Mouse (Mus musculus): ENCODE data around the gene Trip11. TPM values are rescaled to one million over a fixed set of nuclear protein-coding genes. Genes with fewer than 3 reads are reported as not detected.

Trip11 gene
- total and polyA plus RNA-seq, 2 experiments from 2014 or later = 17.1 to 20.4 TPM

- no peak overlapping the region for H3K9ac ChIP-seq
- H3K9me3 ChIP-seq (ENCODE audit: low read length) = no peaks in the 10 kb centered on the region
- no peak overlapping the region for H3K27ac ChIP-seq (ENCODE audit: low read depth, low read length)
- H3K4me1 ChIP-seq (ENCODE audit: insufficient read depth) = no peaks in the 10 kb centered on the region
- no peak for DNase-seq
- no peak for TF ChIP-seq CTCF (IDR thresholded peaks at IDR 0.05; ENCODE audit: low read depth)
- no peaks in the 10 kb centered on the region for H3K27me3 ChIP-seq (ENCODE audit: insufficient read depth, low read length)
- no peak overlapping the region for H3K4me3 ChIP-seq (ENCODE audit: low read depth, low read length)
- peaks cover 25% of the 10 kb centered on the region for H3K36me3 ChIP-seq (ENCODE audit: insufficient read depth)
- WGBS = 88% methylated on average over 10 of the region's 10 CpGs
- ATAC-seq = no peak
- no peak overlapping the region for H3K4me2 ChIP-seq (ENCODE audit: low read depth)
These were observed 76.4 kb downstream of the Trip11 start for GRCm38 (mm10) chr12:101836546-101837274.

DNA sequence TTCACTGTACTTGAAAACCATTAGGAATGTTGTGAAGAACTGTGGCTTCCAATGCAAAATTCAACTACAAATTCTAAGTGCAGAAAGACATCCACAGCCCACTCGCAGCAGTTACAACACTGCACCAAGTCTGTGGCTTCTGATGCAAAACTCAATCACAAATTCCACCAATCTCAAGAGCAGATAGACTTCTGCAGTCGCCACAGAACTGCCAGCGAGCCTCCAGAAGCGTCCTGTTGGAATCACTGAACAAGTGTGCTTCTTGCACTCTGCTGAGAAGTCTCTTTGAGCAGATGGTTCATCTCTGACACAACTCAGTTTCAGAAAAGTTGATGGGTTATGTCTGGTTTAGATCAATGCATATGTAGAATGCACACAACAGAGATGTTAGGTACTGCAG is 78.4 kb downstream of the Trip11 start:
- Histone ChIP-seq H3K9ac (no peak overlapping the region), H3K4me3 (ENCODE audit: low read depth, low read length) (no peak overlapping the region), H3K27me3 (ENCODE audit: insufficient read depth, low read length) (no peaks in the 10 kb centered on the region), H3K9me3 (ENCODE audit: low read length) (no peaks in the 10 kb centered on the region), H3K36me3 (ENCODE audit: insufficient read depth) (peaks cover 25% of the 10 kb centered on the region), H3K27ac (ENCODE audit: low read depth, low read length) (no peak overlapping the region), H3K4me1 (ENCODE audit: insufficient read depth) (no peaks in the 10 kb centered on the region), H3K4me2 (ENCODE audit: low read depth) (no peak overlapping the region)
- WGBS = 90% methylated on average over 4 of the region's 4 CpGs
- DNase-seq (no peak), ATAC-seq (no peak)
- no peak for TF ChIP-seq CTCF (IDR thresholded peaks at IDR 0.05; ENCODE audit: low read depth)

GRCm38 (mm10) chr12:101833776-101834175 is 79.3 kb downstream of the Trip11 start:
- no peaks in the 10 kb centered on the region for H3K9me3 ChIP-seq (ENCODE audit: low read length)
- no peaks in the 10 kb centered on the region for H3K4me1 ChIP-seq (ENCODE audit: insufficient read depth)
- H3K4me2 ChIP-seq (ENCODE audit: low read depth) = no peak overlapping the region
- no peaks in the 10 kb centered on the region for H3K27me3 ChIP-seq (ENCODE audit: insufficient read depth, low read length)
- H3K4me3 ChIP-seq (ENCODE audit: low read depth, low read length) = no peak overlapping the region
- DNase-seq (no peak), ATAC-seq (no peak)
- peaks cover 25% of the 10 kb centered on the region for H3K36me3 ChIP-seq (ENCODE audit: insufficient read depth)
- no peak overlapping the region for H3K27ac ChIP-seq (ENCODE audit: low read depth, low read length)
- no peak overlapping the region for H3K9ac ChIP-seq
- 94% methylated on average over 8 of the region's 8 CpGs for WGBS
- TF ChIP-seq CTCF (IDR thresholded peaks at IDR 0.05; ENCODE audit: low read depth) = no peak

GRCm38 (mm10) chr12:101833115-101833506 is 80.0 kb downstream of the Trip11 start:
- no peak overlapping the region for H3K4me2 ChIP-seq (ENCODE audit: low read depth)
- H3K9ac ChIP-seq = no peak overlapping the region
- 96% methylated on average over 6 of the region's 6 CpGs for WGBS
- no peak for TF ChIP-seq CTCF (IDR thresholded peaks at IDR 0.05; ENCODE audit: low read depth)
- H3K27ac ChIP-seq (ENCODE audit: low read depth, low read length) = no peak overlapping the region
- DNase-seq (no peak), ATAC-seq (no peak)
- no peak overlapping the region for H3K4me3 ChIP-seq (ENCODE audit: low read depth, low read length)
- H3K27me3 ChIP-seq (ENCODE audit: insufficient read depth, low read length) = no peaks in the 10 kb centered on the region
- H3K36me3 ChIP-seq (ENCODE audit: insufficient read depth) = peaks cover 19% of the 10 kb centered on the region; the same call in 1 of the 2 replicates
- no peaks in the 10 kb centered on the region for H3K9me3 ChIP-seq (ENCODE audit: low read length)
- H3K4me1 ChIP-seq (ENCODE audit: insufficient read depth) = no peaks in the 10 kb centered on the region

DNA sequence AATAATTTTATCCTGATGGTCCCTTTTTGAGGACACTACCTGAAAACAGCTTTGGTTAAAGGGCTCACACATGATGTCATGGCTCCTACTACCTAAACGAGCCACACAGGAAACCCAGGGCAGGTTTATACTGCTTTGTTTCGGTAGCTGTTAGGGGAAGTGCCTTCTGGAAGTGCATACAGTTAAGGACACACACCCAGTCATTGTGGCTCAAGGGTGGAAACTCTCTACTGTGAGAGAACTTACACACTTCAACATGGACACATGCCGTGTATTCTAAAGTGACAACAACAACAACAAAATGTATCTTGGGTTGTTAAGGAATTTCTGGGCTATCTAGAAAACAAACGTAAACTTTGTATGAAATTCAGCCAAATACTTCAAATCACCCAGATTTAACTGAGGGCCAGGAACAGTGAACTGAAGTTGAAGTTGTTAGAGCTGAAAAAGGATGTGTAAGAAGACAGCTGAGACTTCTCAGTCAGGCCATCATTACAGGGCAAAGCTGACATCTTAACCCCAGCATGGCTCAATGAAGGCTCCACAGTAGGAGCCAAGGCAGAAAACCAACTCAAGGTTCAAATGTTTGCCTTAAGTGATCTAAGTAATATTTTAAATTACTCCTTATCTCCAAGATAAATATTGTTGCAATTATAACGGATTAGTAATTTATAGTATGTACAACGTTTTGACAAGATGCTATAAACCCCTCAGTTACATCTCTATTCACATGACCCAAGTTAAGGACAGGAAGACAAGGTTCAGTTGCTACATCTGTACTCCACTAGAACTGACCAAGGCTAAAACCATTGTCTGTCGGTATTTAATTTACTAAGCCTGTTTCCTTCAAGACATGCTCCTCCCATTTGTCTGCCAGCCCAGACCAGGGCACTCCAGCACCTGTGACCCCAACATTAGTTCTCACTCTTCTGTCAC is 80.6 kb downstream of the Trip11 start:
- Histone ChIP-seq H3K36me3 (ENCODE audit: insufficient read depth) (peaks cover 15% of the 10 kb centered on the region; the same call in 1 of the 2 replicates), H3K27ac (ENCODE audit: low read depth, low read length) (no peak overlapping the region), H3K9me3 (ENCODE audit: low read length) (no peaks in the 10 kb centered on the region), H3K4me2 (ENCODE audit: low read depth) (no peak overlapping the region), H3K4me3 (ENCODE audit: low read depth, low read length) (no peak overlapping the region), H3K9ac (no peak overlapping the region), H3K4me1 (ENCODE audit: insufficient read depth) (no peaks in the 10 kb centered on the region), H3K27me3 (ENCODE audit: insufficient read depth, low read length) (no peaks in the 10 kb centered on the region)
- WGBS = 84% methylated on average over 7 of the region's 7 CpGs
- ATAC-seq (no peak), DNase-seq (no peak)
- no peak for TF ChIP-seq CTCF (IDR thresholded peaks at IDR 0.05; ENCODE audit: low read depth)

DNA sequence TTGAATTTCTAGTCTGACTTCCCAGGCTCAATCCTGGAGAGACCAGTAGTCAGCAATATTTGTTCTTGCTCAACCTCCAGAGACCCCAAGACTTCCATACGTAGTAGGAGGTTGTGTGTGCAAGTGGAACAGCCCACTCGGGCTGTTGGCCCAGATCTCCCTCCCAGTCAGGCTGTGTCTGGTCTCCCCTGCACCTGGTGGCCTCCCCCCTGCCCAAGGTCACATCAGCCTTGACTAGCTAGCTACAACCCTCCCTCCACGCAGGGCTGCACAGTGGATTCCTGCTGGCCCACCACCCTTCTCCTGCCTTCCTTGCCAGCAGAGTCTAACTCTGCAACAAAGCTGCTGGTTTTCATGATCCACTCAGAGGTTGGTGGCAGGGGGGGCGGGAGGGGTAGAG is 81.8 kb downstream of the Trip11 start:
- no peak overlapping the region for H3K4me2 ChIP-seq (ENCODE audit: low read depth)
- H3K9ac ChIP-seq = no peak overlapping the region
- ATAC-seq (no peak), DNase-seq (no peak)
- H3K4me1 ChIP-seq (ENCODE audit: insufficient read depth) = no peaks in the 10 kb centered on the region
- no peak overlapping the region for H3K27ac ChIP-seq (ENCODE audit: low read depth, low read length)
- no peaks in the 10 kb centered on the region for H3K9me3 ChIP-seq (ENCODE audit: low read length)
- TF ChIP-seq CTCF (IDR thresholded peaks at IDR 0.05; ENCODE audit: low read depth) = no peak
- 73% methylated on average over 4 of the region's 4 CpGs for WGBS
- peaks cover 8% of the 10 kb centered on the region; the same call in 1 of the 2 replicates for H3K36me3 ChIP-seq (ENCODE audit: insufficient read depth)
- no peak overlapping the region for H3K4me3 ChIP-seq (ENCODE audit: low read depth, low read length)
- no peaks in the 10 kb centered on the region for H3K27me3 ChIP-seq (ENCODE audit: insufficient read depth, low read length)

DNA sequence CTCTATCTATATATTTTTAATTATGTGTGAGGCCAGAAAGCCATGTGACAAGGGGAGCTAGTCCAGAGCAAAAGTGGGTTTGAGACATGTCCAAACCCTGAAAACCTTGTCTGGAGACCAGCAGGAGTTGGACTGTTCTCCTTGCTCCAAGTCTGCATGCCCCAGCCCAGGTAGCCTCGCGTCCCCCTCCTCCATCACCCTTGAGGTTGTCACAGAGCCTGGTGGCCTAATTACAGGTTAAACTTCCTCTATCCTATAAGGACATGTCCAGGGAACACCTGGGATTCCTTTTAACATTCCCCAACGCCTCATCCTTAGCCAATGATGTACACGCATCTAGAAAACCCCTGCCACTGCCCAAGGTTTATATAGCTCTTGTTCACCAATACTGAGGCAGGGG is 89.9 kb downstream of the Trip11 start:
- ATAC-seq (no peak), DNase-seq (no peak)
- WGBS = 90% methylated on average over 4 of the region's 4 CpGs
- Histone ChIP-seq H3K4me1 (ENCODE audit: insufficient read depth) (peaks cover 6% of the 10 kb centered on the region; the same call in 1 of the 2 replicates), H3K9me3 (ENCODE audit: low read length) (no peaks in the 10 kb centered on the region), H3K27me3 (ENCODE audit: insufficient read depth, low read length) (no peaks in the 10 kb centered on the region), H3K4me2 (ENCODE audit: low read depth) (no peak overlapping the region), H3K27ac (ENCODE audit: low read depth, low read length) (no peak overlapping the region), H3K9ac (no peak overlapping the region), H3K36me3 (ENCODE audit: insufficient read depth) (no peaks in the 10 kb centered on the region), H3K4me3 (ENCODE audit: low read depth, low read length) (no peak overlapping the region)
- TF ChIP-seq CTCF (IDR thresholded peaks at IDR 0.05; ENCODE audit: low read depth) = no peak
